Mouse (Mus musculus) stomach, embryonic 15.5 days (tissue): ENCODE data around the gene Fam120c. TPM values are rescaled to one million over a fixed set of nuclear protein-coding genes. Genes with fewer than 3 reads are reported as not detected.

Experiments
- polyA plus RNA-seq: library from polyadenylated mRNA; unstranded; fragments of >200 nt; fragmentation: Nextera tagmentation; extraction: Ambion mirVana; gene quantifications from 2 replicates; pipeline ENCODE4 v1.2.1, GENCODE M21; 2015

The Fam120c gene
- polyA plus RNA-seq, 1 experiment from 2014 or later: 3.5 TPM

Other genes with a start within 250 kb of the Fam120c start
- gene Tsr2, start 247.6 kb upstream of the Fam120c start, polyA plus RNA-seq: 31.6 and 32.3 TPM in 2 replicates
- gene Wnk3, start 146.1 kb upstream of the Fam120c start, polyA plus RNA-seq: 1.3 and 1.6 TPM in 2 replicates
- 11.8 and 16.8 TPM in 2 replicates for gene Phf8, start 176.5 kb downstream of the Fam120c start, polyA plus RNA-seq